Mouse (Mus musculus): ENCODE measurements at regions not wholly inside any gene's neighbourhood (a gene's known extent, or its start where the extent isn't known, plus 50 kb on each side); places are given as distances from the start of the nearest gene placed in this dataset.

DNA sequence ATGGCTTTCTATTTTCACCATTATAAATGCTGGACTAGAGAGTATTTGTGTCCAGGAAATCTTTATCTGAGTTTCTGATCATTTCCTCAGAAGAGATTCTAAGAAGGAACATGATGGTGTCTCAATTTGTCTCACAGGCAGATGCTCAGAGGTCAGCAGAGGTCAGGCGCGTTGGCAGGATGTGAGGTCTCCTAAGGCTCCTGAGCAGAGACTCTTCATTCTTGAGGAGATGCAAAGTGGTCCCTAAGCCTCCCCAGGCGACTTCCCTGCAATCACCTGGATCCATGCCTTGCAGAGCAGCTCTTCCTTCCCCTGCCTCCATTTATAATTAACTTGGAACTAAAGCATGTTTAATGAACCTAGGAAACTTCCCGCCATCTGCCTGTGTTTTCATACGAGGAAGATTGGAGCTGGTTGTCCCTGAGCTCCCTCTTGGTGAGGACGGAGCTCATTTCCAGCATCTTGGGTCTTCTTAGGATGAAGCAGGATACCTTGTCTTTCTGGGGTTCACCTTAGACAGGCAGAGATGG is 71.8 kb downstream of the Arf2 start:
- Histone ChIP-seq H3K36me3 (replicated peaks; ENCODE audit: control insufficient read depth, insufficient read depth, low read depth, low read length) (no peaks in the 10 kb centered on the region), H3K9me3 (replicated peaks; ENCODE audit: control insufficient read depth, low read length) (no peaks in the 10 kb centered on the region), H3K9ac (replicated peaks; ENCODE audit: low read length) (no peak overlapping the region), H3K4me3 (ENCODE audit: low read depth, low read length) (no peak overlapping the region), H3K27me3 (ENCODE audit: control insufficient read depth, insufficient read depth, low read length) (no peaks in the 10 kb centered on the region), H3K4me2 (ENCODE audit: low read depth, low read length) (no peak overlapping the region), H3K27ac (replicated peaks; ENCODE audit: low read depth, low read length) (no peak overlapping the region), H3K4me1 (ENCODE audit: control insufficient read depth, insufficient read depth, low read length) (no peaks in the 10 kb centered on the region)
- ATAC-seq (replicated peaks; ENCODE audit: insufficient number of reproducible peaks, low FRiP score, low TSS enrichment, low read depth) (no peak), DNase-seq (ENCODE audit: low spot score) (no peak)
- WGBS: 73% methylated on average over 6 of the region's 6 CpGs

DNA sequence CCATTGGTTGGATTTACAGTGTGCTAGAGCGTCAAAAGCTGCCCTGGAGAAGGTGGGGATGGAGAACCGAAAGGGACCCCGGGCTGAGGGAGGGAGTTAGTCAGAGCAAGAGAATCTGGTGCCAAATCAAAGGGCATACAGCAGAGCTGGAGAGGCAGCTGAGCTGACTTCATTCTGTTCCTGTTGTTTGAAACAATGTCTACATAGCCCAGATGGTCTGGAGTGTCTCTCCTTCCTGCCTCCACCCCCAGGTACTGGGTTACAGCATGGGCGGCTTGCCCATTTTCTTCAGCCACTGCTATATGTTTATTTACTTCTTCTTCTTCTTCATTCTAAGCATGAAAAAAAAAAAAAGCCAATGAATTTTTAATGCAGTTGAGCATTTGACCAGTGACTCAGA is 78.7 kb downstream of the Arf2 start:
- no peaks in the 10 kb centered on the region for H3K9me3 ChIP-seq (replicated peaks; ENCODE audit: control insufficient read depth, low read length)
- H3K27ac ChIP-seq (replicated peaks; ENCODE audit: low read depth, low read length): no peak overlapping the region
- no peak overlapping the region for H3K9ac ChIP-seq (replicated peaks; ENCODE audit: low read length)
- H3K27me3 ChIP-seq (ENCODE audit: control insufficient read depth, insufficient read depth, low read length): no peaks in the 10 kb centered on the region
- H3K4me1 ChIP-seq (ENCODE audit: control insufficient read depth, insufficient read depth, low read length): no peaks in the 10 kb centered on the region
- H3K4me2 ChIP-seq (ENCODE audit: low read depth, low read length): no peak overlapping the region
- no peaks in the 10 kb centered on the region for H3K36me3 ChIP-seq (replicated peaks; ENCODE audit: control insufficient read depth, insufficient read depth, low read depth, low read length)
- ATAC-seq (replicated peaks; ENCODE audit: insufficient number of reproducible peaks, low FRiP score, low TSS enrichment, low read depth) (no peak), DNase-seq (ENCODE audit: low spot score) (no peak)
- H3K4me3 ChIP-seq (ENCODE audit: low read depth, low read length): no peak overlapping the region
- WGBS: 81% methylated on average over 4 of the region's 4 CpGs

DNA sequence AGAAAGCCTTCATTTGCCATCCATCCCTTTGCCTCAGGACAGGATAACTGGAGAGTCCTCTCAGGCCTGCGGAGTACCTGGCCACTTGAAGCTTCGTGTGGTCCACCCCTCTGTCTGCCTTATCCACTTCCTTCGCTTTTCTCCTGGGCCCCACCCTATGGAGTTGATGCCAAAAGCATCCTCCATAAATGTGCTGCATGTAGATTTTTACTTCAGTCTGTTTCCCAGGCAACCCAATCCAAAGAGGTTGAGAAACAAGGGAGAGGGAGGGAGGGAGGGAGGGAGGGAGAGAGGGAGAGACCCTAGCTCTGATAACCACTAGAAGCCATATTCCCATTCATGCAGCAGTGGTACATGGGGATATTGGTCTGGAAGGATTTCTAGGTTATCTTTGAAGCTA is 80.7 kb upstream of the Crhr1 start:
- Histone ChIP-seq H3K27ac (replicated peaks; ENCODE audit: low read depth, low read length) (no peak overlapping the region), H3K4me2 (ENCODE audit: low read depth, low read length) (no peak overlapping the region), H3K4me3 (ENCODE audit: low read depth, low read length) (no peak overlapping the region), H3K9me3 (replicated peaks; ENCODE audit: control insufficient read depth, low read length) (no peaks in the 10 kb centered on the region), H3K36me3 (replicated peaks; ENCODE audit: control insufficient read depth, insufficient read depth, low read depth, low read length) (no peaks in the 10 kb centered on the region), H3K27me3 (ENCODE audit: control insufficient read depth, insufficient read depth, low read length) (no peaks in the 10 kb centered on the region), H3K9ac (replicated peaks; ENCODE audit: low read length) (no peak overlapping the region), H3K4me1 (ENCODE audit: control insufficient read depth, insufficient read depth, low read length) (no peaks in the 10 kb centered on the region)
- no peak for DNase-seq (ENCODE audit: low spot score)
- ATAC-seq (replicated peaks; ENCODE audit: insufficient number of reproducible peaks, low FRiP score, low TSS enrichment, low read depth): no peak
- WGBS: 88% methylated on average over 3 of the region's 3 CpGs

DNA sequence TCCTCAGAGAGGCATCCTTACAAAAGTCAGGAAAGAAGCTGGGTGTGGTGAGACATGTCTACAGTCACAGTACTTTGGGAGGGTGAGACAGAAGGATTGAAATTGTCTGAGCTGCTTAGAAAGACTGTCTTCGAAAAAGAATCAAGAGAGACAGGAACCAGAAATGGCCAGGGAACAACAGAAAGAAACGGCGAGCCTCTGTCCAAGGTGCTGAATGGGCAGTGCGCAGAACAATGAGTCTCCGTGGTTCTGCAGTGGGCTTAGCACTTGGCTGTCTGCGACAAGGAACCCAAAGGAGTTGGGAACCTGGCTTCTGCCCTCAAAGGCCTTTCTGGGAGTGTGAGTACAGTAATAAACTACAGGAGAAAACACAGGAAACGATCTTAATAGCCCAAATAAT is 79.4 kb upstream of the Crhr1 start:
- WGBS: 19% methylated on average over 7 of the region's 7 CpGs
- H3K27ac ChIP-seq (replicated peaks; ENCODE audit: low read depth, low read length): no peak overlapping the region
- DNase-seq (ENCODE audit: low spot score): peak; percentile 83
- H3K4me1 ChIP-seq (ENCODE audit: control insufficient read depth, insufficient read depth, low read length): no peaks in the 10 kb centered on the region
- ATAC-seq (replicated peaks; ENCODE audit: insufficient number of reproducible peaks, low FRiP score, low TSS enrichment, low read depth): no peak
- H3K36me3 ChIP-seq (replicated peaks; ENCODE audit: control insufficient read depth, insufficient read depth, low read depth, low read length): no peaks in the 10 kb centered on the region
- H3K9me3 ChIP-seq (replicated peaks; ENCODE audit: control insufficient read depth, low read length): no peaks in the 10 kb centered on the region
- H3K4me3 ChIP-seq (ENCODE audit: low read depth, low read length): no peak overlapping the region
- H3K27me3 ChIP-seq (ENCODE audit: control insufficient read depth, insufficient read depth, low read length): no peaks in the 10 kb centered on the region
- no peak overlapping the region for H3K9ac ChIP-seq (replicated peaks; ENCODE audit: low read length)
- H3K4me2 ChIP-seq (ENCODE audit: low read depth, low read length): no peak overlapping the region

DNA sequence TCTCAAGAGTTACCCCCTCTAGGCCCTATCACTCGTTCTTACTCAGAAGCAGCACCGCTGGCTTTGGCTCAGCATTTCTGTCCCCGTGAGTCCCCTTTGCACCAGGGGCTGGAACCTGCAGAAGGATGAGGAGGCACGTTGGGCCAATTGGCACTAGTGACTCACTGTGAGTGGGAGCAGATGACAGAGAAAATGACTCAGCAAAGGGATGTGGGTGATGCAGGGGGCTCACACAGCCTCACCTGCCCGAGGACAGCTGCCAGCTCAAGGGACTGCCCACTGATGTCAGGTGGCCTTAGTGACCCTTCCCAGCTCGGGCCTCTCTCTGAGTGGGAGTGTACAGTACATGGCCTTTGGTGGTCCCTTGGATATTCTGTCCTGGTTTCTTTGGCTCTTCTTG is 76.7 kb upstream of the Crhr1 start:
- Histone ChIP-seq H3K9ac (replicated peaks; ENCODE audit: low read length) (no peak overlapping the region), H3K27ac (replicated peaks; ENCODE audit: low read depth, low read length) (no peak overlapping the region), H3K4me1 (ENCODE audit: control insufficient read depth, insufficient read depth, low read length) (no peaks in the 10 kb centered on the region), H3K4me2 (ENCODE audit: low read depth, low read length) (no peak overlapping the region), H3K4me3 (ENCODE audit: low read depth, low read length) (no peak overlapping the region), H3K36me3 (replicated peaks; ENCODE audit: control insufficient read depth, insufficient read depth, low read depth, low read length) (no peaks in the 10 kb centered on the region), H3K9me3 (replicated peaks; ENCODE audit: control insufficient read depth, low read length) (no peaks in the 10 kb centered on the region), H3K27me3 (ENCODE audit: control insufficient read depth, insufficient read depth, low read length) (no peaks in the 10 kb centered on the region)
- 82% methylated on average over 6 of the region's 6 CpGs for WGBS
- ATAC-seq (replicated peaks; ENCODE audit: insufficient number of reproducible peaks, low FRiP score, low TSS enrichment, low read depth) (no peak), DNase-seq (ENCODE audit: low spot score) (no peak)

DNA sequence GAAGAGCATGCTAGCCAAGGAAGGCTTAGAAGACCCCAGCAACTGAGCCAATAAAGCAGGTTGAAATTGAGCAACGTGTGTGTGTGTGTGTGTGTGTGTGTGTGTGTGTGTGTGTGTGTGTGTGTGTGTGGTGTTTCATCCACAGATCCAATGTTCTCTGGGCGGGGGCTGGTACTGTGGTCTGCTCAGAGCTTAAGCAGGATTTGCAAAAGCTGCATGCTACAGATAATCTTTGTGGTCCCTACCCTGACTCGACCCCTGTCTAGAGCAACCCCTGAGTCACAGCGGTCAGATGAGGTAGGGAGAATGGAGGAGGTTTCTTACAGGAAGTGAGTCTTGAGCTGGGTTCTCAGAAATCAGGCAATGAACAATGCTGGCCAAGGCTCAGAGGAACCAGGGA is 75.6 kb upstream of the Crhr1 start:
- Histone ChIP-seq H3K36me3 (replicated peaks; ENCODE audit: control insufficient read depth, insufficient read depth, low read depth, low read length) (no peaks in the 10 kb centered on the region), H3K4me3 (ENCODE audit: low read depth, low read length) (no peak overlapping the region), H3K4me2 (ENCODE audit: low read depth, low read length) (no peak overlapping the region), H3K9me3 (replicated peaks; ENCODE audit: control insufficient read depth, low read length) (no peaks in the 10 kb centered on the region), H3K27ac (replicated peaks; ENCODE audit: low read depth, low read length) (no peak overlapping the region), H3K9ac (replicated peaks; ENCODE audit: low read length) (no peak overlapping the region), H3K4me1 (ENCODE audit: control insufficient read depth, insufficient read depth, low read length) (no peaks in the 10 kb centered on the region), H3K27me3 (ENCODE audit: control insufficient read depth, insufficient read depth, low read length) (no peaks in the 10 kb centered on the region)
- no peak for ATAC-seq (replicated peaks; ENCODE audit: insufficient number of reproducible peaks, low FRiP score, low TSS enrichment, low read depth)
- DNase-seq (ENCODE audit: low spot score): no peak
- WGBS: 71% methylated on average over 4 of the region's 4 CpGs

DNA sequence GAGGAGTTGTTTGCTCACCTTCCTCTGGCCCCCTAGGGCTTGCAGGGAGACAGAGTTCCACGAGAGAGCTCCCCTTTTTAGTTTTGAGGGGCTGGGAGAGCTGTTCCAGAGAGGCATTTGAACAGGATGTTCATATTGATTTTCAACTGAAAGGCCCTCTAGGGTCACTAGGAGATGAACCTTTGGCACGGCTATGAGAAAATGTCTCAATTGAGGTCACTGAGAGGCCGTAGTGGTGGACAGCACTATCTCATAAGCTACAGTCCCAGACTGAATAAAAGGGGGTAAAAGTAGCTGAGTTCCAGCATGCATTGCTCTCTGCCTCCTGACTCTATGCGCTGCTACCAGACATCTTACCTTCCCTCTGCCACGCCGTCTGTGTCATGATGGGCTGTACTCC is 74.1 kb upstream of the Crhr1 start:
- no peak overlapping the region for H3K4me3 ChIP-seq (ENCODE audit: low read depth, low read length)
- DNase-seq (ENCODE audit: low spot score) (no peak), ATAC-seq (replicated peaks; ENCODE audit: insufficient number of reproducible peaks, low FRiP score, low TSS enrichment, low read depth) (no peak)
- H3K27ac ChIP-seq (replicated peaks; ENCODE audit: low read depth, low read length): no peak overlapping the region
- H3K27me3 ChIP-seq (ENCODE audit: control insufficient read depth, insufficient read depth, low read length): no peaks in the 10 kb centered on the region
- no peak overlapping the region for H3K9ac ChIP-seq (replicated peaks; ENCODE audit: low read length)
- H3K9me3 ChIP-seq (replicated peaks; ENCODE audit: control insufficient read depth, low read length): no peaks in the 10 kb centered on the region
- no peak overlapping the region for H3K4me2 ChIP-seq (ENCODE audit: low read depth, low read length)
- WGBS: 78% methylated on average over 6 of the region's 6 CpGs
- no peaks in the 10 kb centered on the region for H3K36me3 ChIP-seq (replicated peaks; ENCODE audit: control insufficient read depth, insufficient read depth, low read depth, low read length)
- no peaks in the 10 kb centered on the region for H3K4me1 ChIP-seq (ENCODE audit: control insufficient read depth, insufficient read depth, low read length)

DNA sequence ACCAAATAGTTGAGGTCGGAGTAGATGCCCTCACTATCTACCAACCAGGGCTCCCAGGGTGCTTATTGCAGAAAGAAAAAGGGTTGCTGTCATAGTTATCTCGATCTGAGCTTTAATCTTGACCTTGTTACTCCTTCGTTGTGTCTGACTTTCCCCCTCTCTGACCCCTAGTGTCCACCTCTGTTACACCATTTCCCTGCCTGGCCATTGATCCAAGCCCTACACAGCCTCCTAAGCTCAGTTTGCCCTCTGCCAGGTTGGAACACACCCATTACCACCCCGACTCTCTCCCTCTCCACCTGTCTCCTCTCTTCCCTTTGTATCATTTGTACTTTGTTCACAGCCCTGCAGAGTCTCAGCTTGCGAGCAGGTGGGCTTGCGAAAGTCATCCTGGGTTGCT is 73.6 kb upstream of the Crhr1 start:
- Histone ChIP-seq H3K27ac (replicated peaks; ENCODE audit: low read depth, low read length) (no peak overlapping the region), H3K36me3 (replicated peaks; ENCODE audit: control insufficient read depth, insufficient read depth, low read depth, low read length) (no peaks in the 10 kb centered on the region), H3K9me3 (replicated peaks; ENCODE audit: control insufficient read depth, low read length) (no peaks in the 10 kb centered on the region), H3K4me2 (ENCODE audit: low read depth, low read length) (no peak overlapping the region), H3K4me1 (ENCODE audit: control insufficient read depth, insufficient read depth, low read length) (no peaks in the 10 kb centered on the region), H3K4me3 (ENCODE audit: low read depth, low read length) (no peak overlapping the region), H3K27me3 (ENCODE audit: control insufficient read depth, insufficient read depth, low read length) (no peaks in the 10 kb centered on the region), H3K9ac (replicated peaks; ENCODE audit: low read length) (no peak overlapping the region)
- DNase-seq (ENCODE audit: low spot score): no peak
- 64% methylated on average over 6 of the region's 6 CpGs for WGBS
- ATAC-seq (replicated peaks; ENCODE audit: insufficient number of reproducible peaks, low FRiP score, low TSS enrichment, low read depth): no peak

Measured in embryonic facial prominence, embryonic 11.5 days (tissue).